Mouse (Mus musculus) E14TG2a.4 (cell line): ENCODE measurements around the gene Ccdc81.

Experiments used
- H3K27me3 ChIP-seq: 2 replicates; pipeline ENCODE4 v1.6.1; 2014; ENCODE audit warnings: low read length, control low read depth; ENCODE audit not compliant: insufficient read depth
- H3K36me3 ChIP-seq: 2 replicates; pipeline ENCODE4 v1.6.1; 2014; ENCODE audit warnings: low read length, control low read depth; ENCODE audit not compliant: insufficient read depth
- H3K4me1 ChIP-seq: replicated peaks from 2 replicates; pipeline ENCODE4 v1.6.1; 2014; ENCODE audit warnings: low read depth, low read length, control low read depth
- H3K4me3 ChIP-seq: replicated peaks from 2 replicates; pipeline ENCODE4 v1.5.1; 2014; ENCODE audit warnings: mild to moderate bottlenecking, low read length
- H3K9me3 ChIP-seq: 2 replicates; pipeline ENCODE4 v1.6.1; 2014; ENCODE audit warnings: low read length, control low read depth
- CTCF ChIP-seq: conservative IDR thresholded peaks from 2 replicates; pipeline ENCODE4 v1.5.1; 2014; ENCODE audit warnings: low read length
- NANOG ChIP-seq: IDR thresholded peaks from 2 replicates; pipeline ENCODE4 v1.6.1; 2014; ENCODE audit warnings: borderline replicate concordance, low read length, mixed read lengths
- POU5F1 ChIP-seq: IDR thresholded peaks from 2 replicates; pipeline ENCODE4 v1.6.1; 2014; ENCODE audit warnings: low read length, borderline replicate concordance

Ccdc81 gene

GRCm38 (mm10) chr7:89916711-89917110 is 13.3 kb upstream of the Ccdc81 start:
- no peaks in the 10 kb centered on the region for H3K9me3 ChIP-seq
- peaks cover 58% of the 10 kb centered on the region for H3K36me3 ChIP-seq
- H3K4me3 ChIP-seq, result no peak overlapping the region
- H3K27me3 ChIP-seq, result no peaks in the 10 kb centered on the region
- TF ChIP-seq NANOG, result no peak
- no peak for TF ChIP-seq CTCF
- no peak for TF ChIP-seq POU5F1
- H3K4me1 ChIP-seq, result no peaks in the 10 kb centered on the region

GRCm38 (mm10) chr7:89913432-89914158 is 10.2 kb upstream of the Ccdc81 start:
- H3K27me3 ChIP-seq, result no peaks in the 10 kb centered on the region
- H3K36me3 ChIP-seq, result peaks cover 39% of the 10 kb centered on the region
- H3K4me3 ChIP-seq, result no peak overlapping the region
- TF ChIP-seq POU5F1 (no peak), NANOG (no peak), CTCF (no peak)
- H3K4me1 ChIP-seq, result 0 out of 2 replicates have a peak, but pooled peaks cover 4% of the 10 kb centered on the region
- no peaks in the 10 kb centered on the region for H3K9me3 ChIP-seq

GRCm38 (mm10) chr7:89912356-89912755 is 8.9 kb upstream of the Ccdc81 start:
- no peak overlapping the region for H3K4me3 ChIP-seq
- TF ChIP-seq NANOG (no peak), POU5F1 (no peak), CTCF (no peak)
- peaks cover 27% of the 10 kb centered on the region for H3K36me3 ChIP-seq
- 0 out of 2 replicates have a peak, but pooled peaks cover 7% of the 10 kb centered on the region for H3K4me1 ChIP-seq
- H3K27me3 ChIP-seq, result no peaks in the 10 kb centered on the region
- no peaks in the 10 kb centered on the region for H3K9me3 ChIP-seq

GRCm38 (mm10) chr7:89909711-89910110 is 6.3 kb upstream of the Ccdc81 start:
- no peaks in the 10 kb centered on the region for H3K9me3 ChIP-seq
- H3K4me3 ChIP-seq, result no peak overlapping the region
- peaks cover 20% of the 10 kb centered on the region for H3K4me1 ChIP-seq
- H3K27me3 ChIP-seq, result no peaks in the 10 kb centered on the region
- H3K36me3 ChIP-seq, result peaks cover 6% of the 10 kb centered on the region; the same call in 1 of the 2 replicates
- TF ChIP-seq CTCF (no peak), NANOG (no peak), POU5F1 (no peak)

GRCm38 (mm10) chr7:89908899-89909621 is 5.6 kb upstream of the Ccdc81 start:
- H3K9me3 ChIP-seq, result no peaks in the 10 kb centered on the region
- H3K36me3 ChIP-seq, result 0 out of 2 replicates have a peak, but pooled peaks cover 4% of the 10 kb centered on the region
- TF ChIP-seq CTCF (no peak), NANOG (no peak), POU5F1 (no peak)
- H3K4me3 ChIP-seq, result no peak overlapping the region
- peaks cover 24% of the 10 kb centered on the region for H3K4me1 ChIP-seq
- no peaks in the 10 kb centered on the region for H3K27me3 ChIP-seq

- no peak overlapping the region for H3K4me3 ChIP-seq
- H3K4me1 ChIP-seq, result peaks cover 30% of the 10 kb centered on the region
- H3K27me3 ChIP-seq, result no peaks in the 10 kb centered on the region
- no peak for TF ChIP-seq CTCF
- no peak for TF ChIP-seq POU5F1
- no peak for TF ChIP-seq NANOG
- no peaks in the 10 kb centered on the region for H3K36me3 ChIP-seq
- H3K9me3 ChIP-seq, result no peaks in the 10 kb centered on the region
Measured at GRCm38 (mm10) chr7:89908421-89908820, 5.0 kb upstream of the Ccdc81 start.

- TF ChIP-seq NANOG (no peak), CTCF (peak; percentile 95), POU5F1 (no peak)
- Histone ChIP-seq H3K36me3 (no peaks in the 10 kb centered on the region), H3K4me1 (peaks cover 34% of the 10 kb centered on the region), H3K9me3 (no peaks in the 10 kb centered on the region), H3K4me3 (no peak overlapping the region), H3K27me3 (no peaks in the 10 kb centered on the region)
Measured at GRCm38 (mm10) chr7:89907950-89908349, 4.5 kb upstream of the Ccdc81 start.

GRCm38 (mm10) chr7:89903007-89903406 is 422 bp downstream of the Ccdc81 start:
- Histone ChIP-seq H3K36me3 (no peaks in the 10 kb centered on the region), H3K27me3 (no peaks in the 10 kb centered on the region; the same call in 1 of the 2 replicates), H3K9me3 (no peaks in the 10 kb centered on the region), H3K4me3 (peak overlapping the region; percentile 37; the same call in 1 of the 2 replicates), H3K4me1 (peaks cover 33% of the 10 kb centered on the region)
- TF ChIP-seq POU5F1 (no peak), NANOG (no peak), CTCF (no peak)
